Mouse (Mus musculus) cortical plate, adult 2 months (tissue): ENCODE measurements around the gene Tubg1.

ENCODE experiments used
- CTCF ChIP-seq: fragments of 200-500 bp; IDR thresholded peaks from 2 replicates; pipeline ENCODE4 v1.5.1; 2011; ENCODE audit warnings: mild to moderate bottlenecking, control low read depth, low read length; ENCODE audit not compliant: insufficient read depth; ENCODE audit errors: extremely low read depth
- POLR2A ChIP-seq: fragments of 200-500 bp; IDR thresholded peaks from 2 replicates; pipeline ENCODE4 v1.6.1; 2011; ENCODE audit warnings: mild to moderate bottlenecking, low read length, control low read depth; ENCODE audit not compliant: insufficient read depth; ENCODE audit errors: extremely low read depth

DNA sequence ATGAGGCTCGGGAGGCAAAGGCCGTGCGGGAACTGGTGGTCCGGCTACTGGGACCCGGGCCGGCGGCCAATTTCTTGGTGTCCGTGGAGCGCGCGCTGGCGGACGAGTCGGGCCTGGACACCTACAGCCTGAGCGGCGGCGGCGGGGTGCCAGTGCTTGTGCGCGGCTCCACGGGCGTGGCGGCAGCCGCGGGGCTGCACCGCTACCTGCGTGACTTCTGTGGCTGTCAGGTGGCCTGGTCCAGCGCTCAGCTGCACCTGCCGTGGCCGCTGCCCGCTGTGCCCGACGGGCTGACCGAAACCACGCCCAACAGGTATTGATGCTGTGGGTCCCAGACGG lies 49.6 kb upstream of the Tubg1 start:
- TF ChIP-seq CTCF (no peak), POLR2A (no peak)
